Mouse (Mus musculus): Measurements from ENCODE around the gene Grik3. TPM values are rescaled to one million over a fixed set of nuclear protein-coding genes. Genes with fewer than 3 reads are reported as not detected.

The Grik3 gene
- total and polyA plus RNA-seq, 3 experiments = not detected

DNA sequence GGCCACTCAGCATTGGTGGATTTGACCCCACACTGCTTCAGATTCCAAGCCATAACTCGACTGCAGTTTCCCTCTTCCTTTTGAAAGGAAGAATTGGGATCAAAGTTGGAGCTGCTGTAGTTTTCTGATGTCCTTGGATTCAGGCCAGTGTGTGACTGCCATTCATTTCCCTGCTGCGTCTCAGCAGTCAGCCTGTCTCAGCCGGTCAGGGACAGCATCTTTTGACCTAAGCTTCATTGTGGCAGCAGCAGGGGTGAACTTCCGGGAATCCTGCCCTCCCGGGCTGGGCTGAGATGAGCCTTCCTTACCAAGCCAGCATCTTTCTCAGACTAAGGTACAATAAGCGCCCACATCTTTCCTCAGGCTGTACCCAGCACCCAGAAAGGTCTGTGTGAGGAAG, 26.1 kb downstream of the Grik3 start:
- H3K4me3 ChIP-seq (replicated peaks in 1 of 3; ENCODE audit: low read depth in 2 of 3, low read length in 2 of 3, poor library complexity in 1 of 3) = no peak overlapping the region
- no peak overlapping the region for H3K4me2 ChIP-seq (ENCODE audit: insufficient read depth, low read depth, poor library complexity, severe bottlenecking)
- peaks cover 3 to 32% of the 10 kb centered on the region in 2 experiments for H3K4me1 ChIP-seq (ENCODE audit: control insufficient read depth in 1 of 2, insufficient read depth in 2 of 2)
- no peak overlapping the region for H3K27ac ChIP-seq (ENCODE audit: insufficient read depth, low read depth)
- in situ Hi-C loops (cut with MboI; ENCODE audit: low pct_ligation_motif_present, low pct_unique_long_range_greater_than_20kb, low sequenced_read_pairs) = no loop called here
- TF ChIP-seq ZC3H11A (IDR thresholded peaks at IDR 0.05; ENCODE audit: low read depth, low read length) (no peak), USF1 (IDR thresholded peaks at IDR 0.05; ENCODE audit: low read depth, low read length) (no peak), MXI1 (IDR thresholded peaks at IDR 0.05; ENCODE audit: low read depth, low read length) (no peak)
- H3K36me3 ChIP-seq (replicated peaks in 1 of 2; ENCODE audit: control insufficient read depth in 1 of 2, insufficient read depth in 1 of 2, low read length in 1 of 2) = no peaks in the 10 kb centered on the region
- DNase-seq (ENCODE audit: extremely low read depth) = no peak
- H3K27me3 ChIP-seq (replicated peaks) = peaks cover 82% of the 10 kb centered on the region
- no peaks in the 10 kb centered on the region for H3K9me3 ChIP-seq (replicated peaks; ENCODE audit: low read length)
- dilution Hi-C loops (cut with MboI; ENCODE audit: extremely low pct_ligation_motif_present, extremely low pct_unique_long_range_greater_than_20kb, low sequenced_read_pairs) = no loop called here
- H3K9ac ChIP-seq (ENCODE audit: insufficient read depth, low read depth) = no peak overlapping the region
- H3K79me2 ChIP-seq (replicated peaks; ENCODE audit: control insufficient read depth, extremely low read depth, insufficient read depth, poor library complexity, severe bottlenecking) = no peaks in the 10 kb centered on the region

DNA sequence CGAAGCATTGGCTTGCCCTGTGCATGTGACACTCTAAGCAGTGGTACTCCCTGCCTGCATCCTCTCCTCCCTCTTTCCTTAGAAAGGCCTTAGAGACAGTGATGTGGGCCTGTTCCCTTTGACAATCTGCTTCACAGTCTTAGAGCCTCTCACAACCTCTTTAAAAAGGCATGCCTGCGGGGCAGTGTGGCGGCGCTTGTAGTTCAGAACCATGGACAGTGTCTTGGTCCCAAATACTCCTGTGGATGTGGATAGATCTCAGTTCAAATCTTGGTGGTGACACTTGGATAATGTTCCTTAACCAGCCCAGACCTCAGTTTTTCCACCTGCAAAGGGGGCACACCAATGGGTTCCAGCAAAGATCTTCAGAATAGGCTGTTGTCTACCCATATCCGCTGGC, 28.4 kb downstream of the Grik3 start:
- H3K27me3 ChIP-seq (replicated peaks) = peaks cover 80% of the 10 kb centered on the region
- H3K9ac ChIP-seq (ENCODE audit: insufficient read depth, low read depth) = no peak overlapping the region
- H3K4me3 ChIP-seq (replicated peaks in 1 of 3; ENCODE audit: low read depth in 2 of 3, low read length in 2 of 3, poor library complexity in 1 of 3) = no peak overlapping the region
- no peak overlapping the region for H3K4me2 ChIP-seq (ENCODE audit: insufficient read depth, low read depth, poor library complexity, severe bottlenecking)
- H3K4me1 ChIP-seq (ENCODE audit: control insufficient read depth in 1 of 2, insufficient read depth in 2 of 2) = peaks cover 3 to 22% of the 10 kb centered on the region in 2 experiments
- dilution Hi-C loops (cut with MboI; ENCODE audit: extremely low pct_ligation_motif_present, extremely low pct_unique_long_range_greater_than_20kb, low sequenced_read_pairs) (no loop called here), in situ Hi-C loops (cut with MboI; ENCODE audit: low pct_ligation_motif_present, low pct_unique_long_range_greater_than_20kb, low sequenced_read_pairs) (no loop called here)
- no peak overlapping the region for H3K27ac ChIP-seq (ENCODE audit: insufficient read depth, low read depth)
- TF ChIP-seq E2F4 (IDR thresholded peaks at IDR 0.05; ENCODE audit: insufficient replicate concordance, low read depth, low read length) (no peak), MAX (IDR thresholded peaks at IDR 0.05; ENCODE audit: low read length) (no peak), ZC3H11A (IDR thresholded peaks at IDR 0.05; ENCODE audit: low read depth, low read length) (no peak), ZMIZ1 (IDR thresholded peaks at IDR 0.05; ENCODE audit: low read depth, low read length) (no peak), MEF2A (IDR thresholded peaks at IDR 0.05; ENCODE audit: borderline replicate concordance, low read depth, low read length) (no peak), NRF1 (IDR thresholded peaks at IDR 0.05; ENCODE audit: low read depth, low read length) (no peak), USF2 (conservative IDR thresholded peaks at IDR 0.05; ENCODE audit: low read depth, low read length) (no peak), JUN (IDR thresholded peaks at IDR 0.05; ENCODE audit: insufficient read depth, low read depth, low read length) (no peak), ZKSCAN1 (IDR thresholded peaks at IDR 0.05; ENCODE audit: borderline replicate concordance, low read depth, low read length) (no peak), JUND (conservative IDR thresholded peaks at IDR 0.05; ENCODE audit: low read depth, low read length) (no peak), CHD2 (IDR thresholded peaks at IDR 0.05; ENCODE audit: low read length) (no peak)
- DNase-seq (ENCODE audit: extremely low read depth) = no peak
- no peaks in the 10 kb centered on the region for H3K9me3 ChIP-seq (replicated peaks; ENCODE audit: low read length)
- no peaks in the 10 kb centered on the region for H3K79me2 ChIP-seq (replicated peaks; ENCODE audit: control insufficient read depth, extremely low read depth, insufficient read depth, poor library complexity, severe bottlenecking)
- H3K36me3 ChIP-seq (replicated peaks in 1 of 2; ENCODE audit: control insufficient read depth in 1 of 2, insufficient read depth in 1 of 2, low read length in 1 of 2) = no peaks in the 10 kb centered on the region

DNA sequence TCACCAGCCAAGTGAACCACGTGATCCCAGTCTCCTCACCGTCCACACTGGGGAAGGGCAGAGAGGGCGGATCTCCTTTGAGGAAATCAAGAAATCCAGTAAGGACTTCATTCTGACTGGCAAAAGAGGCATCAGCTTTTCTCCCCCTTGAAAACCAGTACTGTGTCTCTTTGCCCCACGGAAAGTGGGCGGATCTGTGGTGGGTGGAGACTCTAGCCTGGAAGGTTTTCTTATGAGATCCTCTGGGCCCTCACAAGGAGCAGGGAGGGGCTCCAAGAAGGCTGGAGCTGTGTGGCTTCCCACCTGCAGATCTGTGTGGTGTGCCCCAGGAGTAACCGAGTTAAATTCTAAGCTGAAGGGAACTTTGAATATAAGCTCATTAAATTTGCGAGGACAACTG, 32.4 kb downstream of the Grik3 start:
- no peak for TF ChIP-seq SMC3 (IDR thresholded peaks at IDR 0.05; ENCODE audit: low read depth, low read length)
- TF ChIP-seq MAX (IDR thresholded peaks at IDR 0.05; ENCODE audit: low read length) = no peak
- Histone ChIP-seq H3K27me3 (replicated peaks) (peaks cover 96% of the 10 kb centered on the region), H3K4me2 (ENCODE audit: insufficient read depth, low read depth, poor library complexity, severe bottlenecking) (no peak overlapping the region), H3K4me3 (replicated peaks in 1 of 3; ENCODE audit: low read depth in 2 of 3, low read length in 2 of 3, poor library complexity in 1 of 3) (no peak overlapping the region), H3K9ac (ENCODE audit: insufficient read depth, low read depth) (no peak overlapping the region), H3K27ac (ENCODE audit: insufficient read depth, low read depth) (no peak overlapping the region), H3K9me3 (replicated peaks; ENCODE audit: low read length) (peaks cover 6% of the 10 kb centered on the region), H3K4me1 (ENCODE audit: control insufficient read depth in 1 of 2, insufficient read depth in 2 of 2) (no peaks in the 10 kb centered on the region), H3K79me2 (replicated peaks; ENCODE audit: control insufficient read depth, extremely low read depth, insufficient read depth, poor library complexity, severe bottlenecking) (no peaks in the 10 kb centered on the region), H3K36me3 (replicated peaks in 1 of 2; ENCODE audit: control insufficient read depth in 1 of 2, insufficient read depth in 1 of 2, low read length in 1 of 2) (no peaks in the 10 kb centered on the region)
- no peak for DNase-seq (ENCODE audit: extremely low read depth)
- dilution Hi-C loops (cut with MboI; ENCODE audit: extremely low pct_ligation_motif_present, extremely low pct_unique_long_range_greater_than_20kb, low sequenced_read_pairs) (no loop called here), in situ Hi-C loops (cut with MboI; ENCODE audit: low pct_ligation_motif_present, low pct_unique_long_range_greater_than_20kb, low sequenced_read_pairs) (no loop called here)

All from CH12.LX (cell line).